Mouse (Mus musculus) testis, postnatal 10 days (tissue): ENCODE measurements around the gene Yif1a.

Experiments used
- DNase-seq: peaks from one replicate; pipeline ENCODE4 v3.0.0; 2021; ENCODE audit warnings: low spot score

Gene Yif1a

DNA sequence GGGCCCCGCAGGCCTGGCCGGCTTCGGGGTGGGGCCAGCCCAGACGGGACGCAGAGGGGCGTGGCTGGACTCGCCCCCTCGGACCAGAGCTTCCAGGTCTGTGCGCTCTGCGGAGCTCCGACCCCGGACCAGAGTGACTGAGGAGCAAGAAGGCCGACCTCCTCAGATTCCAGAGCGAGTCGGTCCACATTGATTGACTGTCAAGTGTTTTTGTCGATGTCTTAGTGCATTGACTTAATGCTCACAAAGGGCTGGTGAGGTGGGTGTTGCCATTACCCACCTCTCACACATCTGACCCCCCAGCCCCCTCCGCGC, 30.0 kb downstream of the Yif1a start, which contains the start of gene Klc2:
Gene Klc2, minus strand, starts transcription at position 177 of the 315 bp plus-strand sequence.
- DNase-seq, result no peak

- no peak for DNase-seq
These were observed 34.2 kb downstream of the Yif1a start for GRCm38 (mm10) chr19:5122492-5122891.

- DNase-seq, result no peak
These were observed 34.9 kb downstream of the Yif1a start for GRCm38 (mm10) chr19:5123241-5123640.

- DNase-seq, result no peak
These were observed 35.8 kb downstream of the Yif1a start for GRCm38 (mm10) chr19:5124055-5124614.

DNA sequence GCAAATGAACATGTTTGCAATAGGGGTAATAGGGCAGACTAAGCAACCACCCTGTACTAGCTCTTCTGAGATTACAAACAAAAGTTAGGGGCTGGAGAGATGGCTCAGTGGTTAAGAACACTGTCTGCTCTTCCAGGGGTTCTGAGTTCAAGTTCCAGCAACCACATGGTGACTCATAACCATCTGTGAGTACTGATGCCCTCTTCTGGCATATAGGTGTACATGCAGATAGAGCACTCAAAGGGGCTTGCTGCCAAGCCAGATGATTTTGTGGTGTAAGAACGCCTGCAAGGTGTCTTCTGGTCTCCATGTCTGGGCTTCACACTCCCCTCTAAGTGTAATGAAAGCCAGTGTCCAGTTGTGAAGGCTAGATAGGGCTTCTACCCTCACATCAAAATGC, 41.4 kb downstream of the Yif1a start:
- no peak for DNase-seq

DNA sequence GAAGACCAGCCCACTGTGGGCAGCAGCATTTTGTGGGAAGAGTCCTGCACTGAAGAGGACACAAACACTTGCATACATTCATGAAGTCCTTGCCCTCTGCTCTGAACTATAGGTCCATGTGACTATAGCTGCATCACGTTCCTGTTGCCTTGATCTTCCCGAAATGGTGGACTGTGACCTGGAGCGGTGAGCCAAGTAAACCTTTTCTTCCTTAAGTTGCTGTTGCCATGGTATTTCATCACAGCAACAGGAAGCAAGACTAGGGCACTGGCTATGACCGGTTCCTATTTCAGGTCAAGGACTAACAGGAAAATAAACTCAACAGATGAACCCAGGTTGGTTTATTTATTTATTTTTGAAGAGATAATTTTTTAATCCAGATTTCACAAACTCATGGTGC, 42.9 kb downstream of the Yif1a start:
- DNase-seq, result no peak

- DNase-seq, result peak; percentile 80
These were observed 51.3 kb downstream of the Yif1a start for GRCm38 (mm10) chr19:5139640-5140039.
